Mouse (Mus musculus) midbrain, embryonic 11.5 days (tissue): Measurements from ENCODE around the gene Pacs1. TPM values are rescaled to one million over a fixed set of nuclear protein-coding genes. Genes with fewer than 3 reads are reported as not detected.

Experiments used
- ATAC-seq: fragments of 200-750 bp; cut with Nextera tagmentation; 2 replicates; pipeline ENCODE4 v1.8.0; 2017; ENCODE audit warnings: moderate TSS enrichment, moderate library complexity; ENCODE audit not compliant: low FRiP score
- DNase-seq: peaks from one replicate; pipeline ENCODE4 v3.0.0; 2015; ENCODE audit warnings: low spot score; ENCODE audit errors: missing footprints
- H3K27ac ChIP-seq: fragments of 300-500 bp; sonication (generic); 2 replicates; pipeline ENCODE4 v1.5.1; 2014; ENCODE audit warnings: low read depth, low read length
- H3K27me3 ChIP-seq: fragments of 300-500 bp; sonication (generic); 2 replicates; pipeline ENCODE4 v1.6.1; 2014; ENCODE audit warnings: mild to moderate bottlenecking, low read length, moderate library complexity, mixed read lengths; ENCODE audit not compliant: control insufficient read depth, insufficient read depth
- H3K36me3 ChIP-seq: fragments of 300-500 bp; sonication (generic); 2 replicates; pipeline ENCODE4 v1.6.1; 2014; ENCODE audit warnings: mild to moderate bottlenecking, low read length, moderate library complexity, mixed read lengths; ENCODE audit not compliant: control insufficient read depth, insufficient read depth
- H3K4me1 ChIP-seq: fragments of 300-500 bp; sonication (generic); 2 replicates; pipeline ENCODE4 v1.6.1; 2014; ENCODE audit warnings: low read length; ENCODE audit not compliant: control insufficient read depth, insufficient read depth
- H3K4me2 ChIP-seq: fragments of 300-500 bp; sonication (generic); 2 replicates; pipeline ENCODE4 v1.6.1; 2014; ENCODE audit warnings: mild to moderate bottlenecking, moderate library complexity
- H3K4me3 ChIP-seq: fragments of 300-500 bp; sonication (generic); 2 replicates; pipeline ENCODE4 v1.5.1; 2014; ENCODE audit warnings: low read depth, low read length
- H3K9ac ChIP-seq: fragments of 300-500 bp; sonication (generic); 2 replicates; pipeline ENCODE4 v1.6.1; 2014; ENCODE audit warnings: low read length
- H3K9me3 ChIP-seq: fragments of 300-500 bp; sonication (generic); 2 replicates; pipeline ENCODE4 v1.6.1; 2016; ENCODE audit warnings: low read length; ENCODE audit not compliant: control insufficient read depth
- WGBS: fragments of 180-500 bp; shearing (Covaris S2); extraction: QIAGEN DNeasy Blood & Tissue Kit; methylation state at CpG from one replicate; pipeline ENCODE4 v1.1.7; 2014; 5-methylcytosine and 5-hydroxymethylcytosine counted together
- polyA plus RNA-seq: library from polyadenylated mRNA; unstranded; fragments of >200 nt; fragmentation: Nextera tagmentation; extraction: Ambion mirVana; gene quantifications from 2 replicates; pipeline ENCODE4 v1.2.1, GENCODE M21; 2014

Pacs1 gene
- polyA plus RNA-seq, 1 experiment from 2014 or later, result 26.1 TPM

- Histone ChIP-seq H3K4me2 (peak overlapping the region; percentile 95), H3K27me3 (no peaks in the 10 kb centered on the region), H3K9ac (peak overlapping the region; percentile 91), H3K9me3 (no peaks in the 10 kb centered on the region), H3K4me3 (peak overlapping the region; percentile 79), H3K27ac (peak overlapping the region; percentile 85; the same call in 1 of the 2 replicates), H3K4me1 (peaks cover 7% of the 10 kb centered on the region), H3K36me3 (peaks cover 21% of the 10 kb centered on the region)
- 26% methylated on average over 9 of the region's 9 CpGs for WGBS
- DNase-seq, result no peak
- no peak for ATAC-seq
These were observed 166.8 kb downstream of the Pacs1 start for GRCm38 (mm10) chr19:5106074-5106473.

GRCm38 (mm10) chr19:5098363-5099143, 174.4 kb downstream of the Pacs1 start, which contains the start of gene Cnih2:
Gene Cnih2, minus strand, starts transcription at chr19:5098521.
- no peaks in the 10 kb centered on the region for H3K27me3 ChIP-seq
- ATAC-seq, result peak; percentile 65
- peak within 1 kb of the TSS; percentile 69 for H3K4me3 ChIP-seq
- peak within 1 kb of the TSS; percentile 91 for H3K9ac ChIP-seq
- H3K9me3 ChIP-seq, result no peaks in the 10 kb centered on the region
- peak within 1 kb of the TSS; percentile 99 for H3K4me2 ChIP-seq
- peaks cover 13% of the 10 kb centered on the region for H3K36me3 ChIP-seq
- 3% methylated on average over 46 of the region's 48 CpGs for WGBS
- peak; percentile 98 for DNase-seq
- peak within 1 kb of the TSS; percentile 68 for H3K27ac ChIP-seq
- peaks cover 48% of the 10 kb centered on the region for H3K4me1 ChIP-seq

GRCm38 (mm10) chr19:5097521-5098362, 175.2 kb downstream of the Pacs1 start:
- ATAC-seq (peak; percentile 10), DNase-seq (peak; percentile 93)
- 2% methylated on average over 29 of the region's 31 CpGs for WGBS
- H3K4me2 ChIP-seq, result peak overlapping the region; percentile 99
- peak overlapping the region; percentile 91 for H3K9ac ChIP-seq
- peaks cover 48% of the 10 kb centered on the region for H3K4me1 ChIP-seq
- H3K9me3 ChIP-seq, result no peaks in the 10 kb centered on the region
- H3K27ac ChIP-seq, result peak overlapping the region; percentile 68
- H3K27me3 ChIP-seq, result no peaks in the 10 kb centered on the region
- peaks cover 11% of the 10 kb centered on the region; the same call in 1 of the 2 replicates for H3K36me3 ChIP-seq
- H3K4me3 ChIP-seq, result peak overlapping the region; percentile 69

- ATAC-seq (no peak), DNase-seq (peak; percentile 90)
- Histone ChIP-seq H3K27ac (peak overlapping the region; percentile 13; the same call in 1 of the 2 replicates), H3K9ac (peak overlapping the region; percentile 91), H3K4me1 (peaks cover 48% of the 10 kb centered on the region), H3K4me3 (peak overlapping the region; percentile 69; the same call in 1 of the 2 replicates), H3K9me3 (no peaks in the 10 kb centered on the region), H3K36me3 (peaks cover 6% of the 10 kb centered on the region; the same call in 1 of the 2 replicates), H3K27me3 (no peaks in the 10 kb centered on the region), H3K4me2 (peak overlapping the region; percentile 99)
- WGBS, result 14% methylated on average over 9 of the region's 9 CpGs
These were observed 176.9 kb downstream of the Pacs1 start for GRCm38 (mm10) chr19:5095887-5096474.

- Histone ChIP-seq H3K4me1 (peaks cover 48% of the 10 kb centered on the region), H3K9ac (no peak overlapping the region), H3K27me3 (no peaks in the 10 kb centered on the region), H3K4me2 (peak overlapping the region; percentile 99), H3K27ac (no peak overlapping the region), H3K36me3 (peaks cover 7% of the 10 kb centered on the region; the same call in 1 of the 2 replicates), H3K4me3 (peak overlapping the region; percentile 12; the same call in 1 of the 2 replicates), H3K9me3 (no peaks in the 10 kb centered on the region)
- ATAC-seq (no peak), DNase-seq (peak; percentile 90)
- 40% methylated on average over 11 of the region's 11 CpGs for WGBS
These were observed 178.0 kb downstream of the Pacs1 start for GRCm38 (mm10) chr19:5094746-5095417.

GRCm38 (mm10) chr19:5094243-5094632, 178.7 kb downstream of the Pacs1 start:
- no peak overlapping the region for H3K9ac ChIP-seq
- no peaks in the 10 kb centered on the region for H3K9me3 ChIP-seq
- H3K27ac ChIP-seq, result no peak overlapping the region
- ATAC-seq, result peak; percentile 74
- peaks cover 51% of the 10 kb centered on the region for H3K4me1 ChIP-seq
- peaks cover 5% of the 10 kb centered on the region; the same call in 1 of the 2 replicates for H3K36me3 ChIP-seq
- peak overlapping the region; percentile 1; the same call in 1 of the 2 replicates for H3K4me3 ChIP-seq
- under 1% methylated on average over 21 of the region's 21 CpGs for WGBS
- peak; percentile 100 for DNase-seq
- H3K4me2 ChIP-seq, result peak overlapping the region; percentile 99
- H3K27me3 ChIP-seq, result no peaks in the 10 kb centered on the region

GRCm38 (mm10) chr19:5093481-5094242, 179.3 kb downstream of the Pacs1 start:
- ATAC-seq (peak; percentile 1; the same call in 1 of the 2 replicates), DNase-seq (peak; percentile 87)
- Histone ChIP-seq H3K36me3 (peaks cover 5% of the 10 kb centered on the region; the same call in 1 of the 2 replicates), H3K9ac (no peak overlapping the region), H3K27ac (no peak overlapping the region), H3K4me2 (no peak overlapping the region), H3K4me1 (peaks cover 51% of the 10 kb centered on the region), H3K4me3 (no peak overlapping the region), H3K9me3 (no peaks in the 10 kb centered on the region), H3K27me3 (no peaks in the 10 kb centered on the region)
- WGBS, result 73% methylated on average over 12 of the region's 12 CpGs

- H3K4me1 ChIP-seq, result peaks cover 43% of the 10 kb centered on the region
These were observed 180.8 kb downstream of the Pacs1 start for GRCm38 (mm10) chr19:5092083-5092482.

More at GRCm38 (mm10) chr19:5092083-5092482, 180.8 kb downstream of the Pacs1 start:
- no peak overlapping the region for H3K9ac ChIP-seq
- no peak for DNase-seq
- H3K36me3 ChIP-seq, result peaks cover 5% of the 10 kb centered on the region; the same call in 1 of the 2 replicates
- H3K27me3 ChIP-seq, result no peaks in the 10 kb centered on the region
- ATAC-seq, result no peak
- WGBS, result 89% methylated on average over 10 of the region's 10 CpGs
- H3K27ac ChIP-seq, result no peak overlapping the region
- H3K4me2 ChIP-seq, result no peak overlapping the region
- H3K4me3 ChIP-seq, result no peak overlapping the region
- H3K9me3 ChIP-seq, result no peaks in the 10 kb centered on the region
